22 mouse cellular contexts compared by ENCODE assay signal in the genomic region with DNA sequence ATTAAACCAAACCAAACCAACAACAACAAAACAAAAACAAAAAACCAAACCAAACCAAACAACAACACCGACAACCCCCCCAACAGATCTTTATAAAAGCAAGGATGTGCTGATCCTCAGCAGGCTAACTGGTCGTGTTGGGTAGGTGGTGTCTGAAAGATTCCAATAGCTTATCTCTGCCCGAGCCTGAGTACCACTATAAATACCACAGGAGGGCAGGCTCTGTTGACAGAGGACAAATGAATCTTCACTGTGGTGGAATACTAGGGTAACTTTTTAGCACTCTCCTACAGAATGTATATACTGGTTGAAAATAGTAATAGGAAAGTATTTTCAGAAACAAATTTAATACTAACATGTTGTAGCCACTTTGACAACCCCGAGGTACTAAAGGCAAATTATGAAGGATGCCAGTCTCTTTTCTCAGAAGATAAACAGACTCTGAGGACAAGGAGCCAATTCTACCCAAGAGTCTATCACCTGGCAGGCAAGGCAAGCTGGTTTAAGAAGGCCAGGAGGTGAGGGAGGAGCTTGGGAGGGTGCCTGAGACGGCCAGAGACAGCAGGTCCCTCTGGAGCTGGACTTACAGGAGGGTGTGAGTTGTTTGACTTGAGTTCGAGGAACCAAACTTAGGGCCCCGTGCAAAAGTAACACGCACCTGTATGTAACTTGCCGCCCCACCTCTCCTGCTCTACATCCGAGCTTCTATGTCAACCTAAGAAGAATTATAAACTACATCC. TPM values are rescaled to one million over a fixed set of nuclear protein-coding genes. Genes with fewer than 3 reads are reported as not detected.
DNase-seq lines count a peak whose midpoint lies in the region; ATAC-seq and TF ChIP-seq lines count a peak whose summit lies in the region.
"Had no signal": no experiment of that assay in that cellular context is flagged by ENCODE, and none has a peak within 500 bp of the region (broad histone marks: within the 10 kb centered on the region; RNA-seq: fewer than 3 reads in every experiment).

No protein-coding gene starts in this region.

- no peak for TF ChIP-seq POLR2A in cerebellum, adult 2 months (IDR thresholded peaks at IDR 0.05; ENCODE audit: borderline replicate concordance, insufficient read depth, low read length)

- no peaks in the 10 kb centered on the region for H3K9me3 ChIP-seq in heart, embryonic 12.5 days (replicated peaks)
- no peaks in the 10 kb centered on the region for H3K9me3 ChIP-seq in heart, embryonic 14.5 days (ENCODE audit: control insufficient read depth, low read length)
- no peaks in the 10 kb centered on the region for H3K9me3 ChIP-seq in intestine, postnatal 0 days (ENCODE audit: control insufficient read depth)
- no peaks in the 10 kb centered on the region for H3K9me3 ChIP-seq in forebrain, postnatal 0 days (ENCODE audit: low read length)
- H3K9me3 ChIP-seq: G1E; limb, embryonic 15.5 days; megakaryocyte, embryonic 14.5 days; midbrain, embryonic 15.5 days had no signal

- DNase-seq in cerebellum, adult 2 months, result peak; percentile 34 to 45
- DNase-seq in cerebellum, postnatal 4 days (ENCODE audit: low spot score in 2 of 2), result no peak
- no peak for DNase-seq in heart, postnatal 4 days
- no peak for DNase-seq in spleen, postnatal 10 days (ENCODE audit: low spot score in 2 of 2)
- DNase-seq in forebrain, postnatal 0 days, result no peak
- DNase-seq: adrenal gland, postnatal 10 days; kidney, adult 11 months; layer of hippocampus, postnatal 36 days; lung, postnatal 14 days; retina, postnatal 1 day; right cerebral cortex, postnatal 4 days had no signal

- no peak for ATAC-seq in heart, embryonic 12.5 days (ENCODE audit: insufficient number of reproducible peaks, low FRiP score)
- no peak for ATAC-seq in heart, embryonic 14.5 days (ENCODE audit: insufficient number of reproducible peaks, insufficient read depth, low FRiP score, low read depth)
- ATAC-seq in intestine, postnatal 0 days, result no peak
- no peak for ATAC-seq in forebrain, postnatal 0 days
- ATAC-seq: activated CD4-positive, CD25-positive, alpha-beta regulatory T cell, adult 4 months; midbrain, embryonic 15.5 days had no signal

- H3K4me1 ChIP-seq in cerebellum, adult 2 months (ENCODE audit: control insufficient read depth, insufficient read depth, low read length), result no peaks in the 10 kb centered on the region; the same call in 1 of the 2 replicates
- H3K4me1 ChIP-seq in heart, embryonic 12.5 days (replicated peaks), result peaks cover 35% of the 10 kb centered on the region
- peaks cover 5 to 22% of the 10 kb centered on the region in 2 experiments for H3K4me1 ChIP-seq in heart, embryonic 14.5 days (ENCODE audit: control insufficient read depth in 2 of 2, insufficient read depth in 2 of 2, low read length in 2 of 2)
- peaks cover 6% of the 10 kb centered on the region for H3K4me1 ChIP-seq in intestine, postnatal 0 days (replicated peaks; ENCODE audit: control insufficient read depth, insufficient read depth, low read length)
- H3K4me1 ChIP-seq in forebrain, postnatal 0 days (ENCODE audit: insufficient read depth), result no peaks in the 10 kb centered on the region
- H3K4me1 ChIP-seq: limb, embryonic 15.5 days; megakaryocyte, embryonic 14.5 days had no signal

- peaks cover 30% of the 10 kb centered on the region for H3K36me3 ChIP-seq in heart, embryonic 12.5 days
- peaks cover 69% of the 10 kb centered on the region for H3K36me3 ChIP-seq in heart, embryonic 14.5 days (ENCODE audit: control insufficient read depth, insufficient read depth, low read length)
- H3K36me3 ChIP-seq in intestine, postnatal 0 days (ENCODE audit: control insufficient read depth, insufficient read depth), result 0 out of 2 replicates have a peak, but pooled peaks cover 5% of the 10 kb centered on the region
- H3K36me3 ChIP-seq in forebrain, postnatal 0 days (ENCODE audit: insufficient read depth), result peaks cover 23% of the 10 kb centered on the region
- H3K36me3 ChIP-seq: G1E had no signal

- H3K27me3 ChIP-seq in cerebellum, adult 2 months (ENCODE audit: control insufficient read depth, insufficient read depth, low read length), result no peaks in the 10 kb centered on the region
- no peaks in the 10 kb centered on the region for H3K27me3 ChIP-seq in heart, embryonic 12.5 days (replicated peaks)
- no peaks in the 10 kb centered on the region for H3K27me3 ChIP-seq in heart, embryonic 14.5 days (ENCODE audit: control insufficient read depth, insufficient read depth, low read length)
- H3K27me3 ChIP-seq in intestine, postnatal 0 days (replicated peaks; ENCODE audit: control insufficient read depth, insufficient read depth, low read length), result no peaks in the 10 kb centered on the region
- no peaks in the 10 kb centered on the region for H3K27me3 ChIP-seq in forebrain, postnatal 0 days (ENCODE audit: insufficient read depth, low read length)
- H3K27me3 ChIP-seq: limb, embryonic 15.5 days; midbrain, embryonic 15.5 days had no signal

- TF ChIP-seq CTCF in cerebellum, adult 2 months (IDR thresholded peaks at IDR 0.05; ENCODE audit: borderline replicate concordance, insufficient read depth, low read depth, low read length), result no peak
- peak; percentile 41; the same call in 1 of the 2 replicates for TF ChIP-seq CTCF in intestine, postnatal 0 days (IDR thresholded peaks at IDR 0.05; ENCODE audit: low read depth)
- no peak for TF ChIP-seq CTCF in forebrain, postnatal 0 days (IDR thresholded peaks at IDR 0.05; ENCODE audit: low read depth)

- peak overlapping the region; percentile 44; the same call in 1 of the 2 replicates for H3K9ac ChIP-seq in heart, embryonic 12.5 days
- H3K9ac ChIP-seq in heart, embryonic 14.5 days (ENCODE audit: low read length), result no peak overlapping the region
- no peak overlapping the region for H3K9ac ChIP-seq in intestine, postnatal 0 days (ENCODE audit: low read depth, low read length)
- H3K9ac ChIP-seq in forebrain, postnatal 0 days, result no peak overlapping the region
- H3K9ac ChIP-seq: hindbrain, embryonic 14.5 days; limb, embryonic 15.5 days; midbrain, embryonic 15.5 days had no signal

- no peak overlapping the region for H3K27ac ChIP-seq in cerebellum, adult 2 months (ENCODE audit: insufficient read depth, low read length)
- H3K27ac ChIP-seq in heart, embryonic 12.5 days (ENCODE audit: poor library complexity, severe bottlenecking), result peak overlapping the region; percentile 70
- peak overlapping the region; percentile 34 to 70 for H3K27ac ChIP-seq in heart, embryonic 14.5 days (replicated peaks in 1 of 2; ENCODE audit: control insufficient read depth in 1 of 2, insufficient read depth in 1 of 2, low read depth in 2 of 2, low read length in 2 of 2)
- no peak overlapping the region for H3K27ac ChIP-seq in intestine, postnatal 0 days (ENCODE audit: low read depth, low read length)
- H3K27ac ChIP-seq in forebrain, postnatal 0 days (ENCODE audit: low read depth, low read length), result no peak overlapping the region
- H3K27ac ChIP-seq: hindbrain, embryonic 14.5 days; limb, embryonic 15.5 days; midbrain, embryonic 15.5 days had no signal

- 67% methylated on average over 10 of the region's 10 CpGs for WGBS in cerebellum, adult 2 months
- WGBS in heart, embryonic 12.5 days, result 59% methylated on average over 10 of the region's 10 CpGs
- 56% methylated on average over 10 of the region's 10 CpGs for WGBS in heart, embryonic 14.5 days
- WGBS in intestine, postnatal 0 days, result 58% methylated on average over 10 of the region's 10 CpGs
- WGBS in forebrain, postnatal 0 days, result 90% methylated on average over 10 of the region's 10 CpGs

- H3K4me3 ChIP-seq in cerebellum, adult 2 months (replicated peaks; ENCODE audit: insufficient read depth, low read depth, low read length), result no peak overlapping the region
- H3K4me3 ChIP-seq in heart, embryonic 12.5 days, result no peak overlapping the region
- H3K4me3 ChIP-seq in heart, embryonic 14.5 days (ENCODE audit: control insufficient read depth in 1 of 2, insufficient read depth in 1 of 2, low read depth in 1 of 2, low read length in 2 of 2), result no peak overlapping the region
- H3K4me3 ChIP-seq in intestine, postnatal 0 days (ENCODE audit: low read depth, low read length), result no peak overlapping the region
- no peak overlapping the region for H3K4me3 ChIP-seq in forebrain, postnatal 0 days (ENCODE audit: low read depth, low read length)
- H3K4me3 ChIP-seq: limb, embryonic 15.5 days; megakaryocyte, embryonic 14.5 days; midbrain, embryonic 15.5 days had no signal

- peak overlapping the region; percentile 33; the same call in 1 of the 2 replicates for H3K4me2 ChIP-seq in heart, embryonic 12.5 days
- H3K4me2 ChIP-seq in heart, embryonic 14.5 days (ENCODE audit: low read length), result no peak overlapping the region
- no peak overlapping the region for H3K4me2 ChIP-seq in intestine, postnatal 0 days (replicated peaks; ENCODE audit: low read depth)
- H3K4me2 ChIP-seq in forebrain, postnatal 0 days (ENCODE audit: low read depth), result no peak overlapping the region
- H3K4me2 ChIP-seq: hindbrain, embryonic 14.5 days; limb, embryonic 15.5 days; midbrain, embryonic 15.5 days had no signal

RNA-seq across cellular contexts. Expression of a gene that starts 56.9 kb away (rescaled TPM):
- 0.59 and 0.93 TPM in 2 replicates for polyA plus RNA-seq in cerebellum, adult 2 months (2012; rRNA removed)
- polyA plus RNA-seq in heart, embryonic 12.5 days (2016; fragmentation: Nextera tagmentation; extraction: Ambion mirVana), result 209 and 214 TPM in 2 replicates
- 1,000 to 10,000 TPM; 6,207 to 7,219 TPM for total RNA-seq in heart, postnatal 4 days (2021)
- 807 and 810 TPM in 2 replicates for polyA plus RNA-seq in heart, embryonic 14.5 days (2014; fragmentation: Nextera tagmentation; extraction: Ambion mirVana)
- 0.16 and 0.24 TPM in 2 replicates for polyA plus RNA-seq in intestine, postnatal 0 days (2015; fragmentation: Nextera tagmentation; extraction: Ambion mirVana)
- 0.62 and 3.6 TPM in 2 replicates for total RNA-seq in forebrain, postnatal 0 days (2014; rRNA removed)
- polyA plus RNA-seq in forebrain, postnatal 0 days (2015; fragmentation: Nextera tagmentation; extraction: Ambion mirVana), result 0.21 and 0.33 TPM in 2 replicates
- total RNA-seq: G1E; left cerebral cortex, postnatal 36 days had no signal
- polyA plus RNA-seq: activated CD4-positive, CD25-positive, alpha-beta regulatory T cell, adult 4 months; forebrain, embryonic 11.5 days; G1E had no signal

Comparison
In these comparisons a context has a peak if more than half of its experiments do, and no peak if none do; other contexts are left out.
1. DNase-seq: peak in cerebellum, adult 2 months (2 of 2); none in cerebellum, postnatal 4 days (0 of 2), heart, postnatal 4 days (single experiment), spleen, postnatal 10 days (0 of 2) and forebrain, postnatal 0 days (single experiment).
2. H3K27ac ChIP-seq: peak in heart, embryonic 12.5 days (single experiment) and heart, embryonic 14.5 days (2 of 2); none in cerebellum, adult 2 months (single experiment), intestine, postnatal 0 days (single experiment) and forebrain, postnatal 0 days (single experiment).
3. RNA of a gene that starts 56.9 kb away (polyA plus RNA-seq): 807 to 810 TPM in heart, embryonic 14.5 days and 209 to 214 TPM in heart, embryonic 12.5 days; 0.59 to 0.93 TPM in cerebellum, adult 2 months, 0.21 to 0.33 TPM in forebrain, postnatal 0 days and 0.16 to 0.24 TPM in intestine, postnatal 0 days; every median in the first group is over 100 times any median in the second.